Mouse (Mus musculus): ENCODE results near the gene Traf1. TPM values are rescaled to one million over a fixed set of nuclear protein-coding genes. Genes with fewer than 3 reads are reported as not detected.

Traf1 gene
- polyA plus RNA-seq, 1 experiment from 2014 or later = 0.34 TPM

DNA sequence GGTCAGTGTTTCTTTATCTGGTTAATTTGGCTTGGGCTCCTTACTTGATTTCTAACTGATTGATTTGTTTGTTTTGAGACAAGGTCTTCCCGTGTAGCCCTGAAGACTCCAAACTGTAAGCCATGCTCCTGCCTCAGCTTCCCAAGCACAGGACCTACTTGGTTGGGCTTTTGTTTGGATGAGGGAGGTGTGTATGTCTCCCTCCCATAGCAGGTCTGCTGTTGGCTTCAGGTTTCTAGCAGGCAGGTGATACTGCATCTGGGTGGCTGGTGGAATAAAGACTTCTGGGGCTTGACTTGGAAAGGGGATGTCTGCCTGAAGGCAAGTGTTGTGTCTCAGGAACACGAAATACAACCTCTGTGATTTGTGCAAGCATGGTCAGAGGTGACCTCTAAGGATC is 639 bp upstream of the Traf1 start:
- no peaks in the 10 kb centered on the region for H3K27me3 ChIP-seq (ENCODE audit: control insufficient read depth, insufficient read depth, low read length)
- no peak overlapping the region for H3K4me2 ChIP-seq
- no peaks in the 10 kb centered on the region for H3K9me3 ChIP-seq (ENCODE audit: control insufficient read depth, low read length)
- no peak for DNase-seq (ENCODE audit: low spot score, missing footprints)
- WGBS = 77% methylated on average over 2 of the region's 2 CpGs
- no peak overlapping the region for H3K9ac ChIP-seq (ENCODE audit: low read length)
- H3K27ac ChIP-seq (ENCODE audit: low read depth, low read length) = no peak overlapping the region
- no peaks in the 10 kb centered on the region for H3K36me3 ChIP-seq (ENCODE audit: control insufficient read depth, insufficient read depth, low read length)
- no peaks in the 10 kb centered on the region for H3K4me1 ChIP-seq (ENCODE audit: control insufficient read depth, insufficient read depth, low read length)
- no peak for ATAC-seq (ENCODE audit: low FRiP score)
- no peak overlapping the region for H3K4me3 ChIP-seq (ENCODE audit: low read depth, low read length)

DNA sequence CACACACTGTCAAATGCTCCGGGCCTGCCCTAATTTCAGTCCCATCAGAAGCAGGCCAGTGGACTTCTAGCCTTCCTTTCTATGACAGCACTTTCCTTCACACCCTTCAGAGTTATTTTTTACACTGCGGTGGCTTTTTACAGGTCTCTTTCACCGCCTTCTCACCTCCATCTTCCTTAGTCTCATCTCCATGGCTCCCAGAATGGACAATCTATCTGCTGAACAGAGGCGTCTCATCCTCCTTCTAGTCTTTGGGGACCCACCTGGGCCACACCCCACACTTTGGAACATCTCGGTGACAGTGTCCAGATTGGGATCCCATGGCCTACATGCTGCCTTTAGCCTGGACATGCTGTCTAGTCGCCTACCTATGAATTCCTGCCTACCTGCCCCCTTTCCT is 606 bp downstream of the Traf1 start:
- Histone ChIP-seq H3K4me3 (ENCODE audit: low read depth, low read length) (no peak overlapping the region), H3K27me3 (ENCODE audit: control insufficient read depth, insufficient read depth, low read length) (no peaks in the 10 kb centered on the region), H3K4me1 (ENCODE audit: control insufficient read depth, insufficient read depth, low read length) (no peaks in the 10 kb centered on the region), H3K27ac (ENCODE audit: low read depth, low read length) (no peak overlapping the region), H3K4me2 (no peak overlapping the region; the same call in 1 of the 2 replicates), H3K9me3 (ENCODE audit: control insufficient read depth, low read length) (no peaks in the 10 kb centered on the region), H3K9ac (ENCODE audit: low read length) (no peak overlapping the region), H3K36me3 (ENCODE audit: control insufficient read depth, insufficient read depth, low read length) (no peaks in the 10 kb centered on the region)
- WGBS = 76% methylated on average over 6 of the region's 6 CpGs
- no peak for ATAC-seq (ENCODE audit: low FRiP score)
- no peak for DNase-seq (ENCODE audit: low spot score, missing footprints)

DNA sequence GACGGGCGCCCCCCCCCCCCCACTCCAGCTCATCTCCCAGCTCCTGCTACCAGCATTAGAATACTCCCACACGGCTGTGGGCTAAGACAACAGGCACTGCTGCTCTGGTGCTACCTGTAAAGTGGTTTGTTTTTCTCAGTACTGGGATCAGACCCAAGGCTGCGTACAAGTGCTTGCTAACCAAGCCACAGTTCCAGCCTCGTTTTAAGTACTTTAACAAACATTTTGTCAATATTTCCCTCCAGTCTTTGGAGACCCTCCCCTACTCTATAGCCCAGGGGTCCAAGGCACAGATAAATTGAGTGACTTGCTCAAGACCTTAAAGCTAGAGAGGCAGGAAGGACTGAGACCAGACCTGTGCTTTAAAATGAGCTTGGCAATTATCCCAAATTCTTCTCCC is 1.1 kb downstream of the Traf1 start:
- ATAC-seq (ENCODE audit: low FRiP score) = no peak
- H3K36me3 ChIP-seq (ENCODE audit: control insufficient read depth, insufficient read depth, low read length) = no peaks in the 10 kb centered on the region
- DNase-seq (ENCODE audit: low spot score, missing footprints) = no peak
- 78% methylated on average over 5 of the region's 5 CpGs for WGBS
- no peak overlapping the region for H3K4me2 ChIP-seq
- H3K27ac ChIP-seq (ENCODE audit: low read depth, low read length) = no peak overlapping the region
- no peaks in the 10 kb centered on the region for H3K9me3 ChIP-seq (ENCODE audit: control insufficient read depth, low read length)
- H3K9ac ChIP-seq (ENCODE audit: low read length) = no peak overlapping the region
- no peak overlapping the region for H3K4me3 ChIP-seq (ENCODE audit: low read depth, low read length)
- no peaks in the 10 kb centered on the region for H3K4me1 ChIP-seq (ENCODE audit: control insufficient read depth, insufficient read depth, low read length)
- H3K27me3 ChIP-seq (ENCODE audit: control insufficient read depth, insufficient read depth, low read length) = no peaks in the 10 kb centered on the region

DNA sequence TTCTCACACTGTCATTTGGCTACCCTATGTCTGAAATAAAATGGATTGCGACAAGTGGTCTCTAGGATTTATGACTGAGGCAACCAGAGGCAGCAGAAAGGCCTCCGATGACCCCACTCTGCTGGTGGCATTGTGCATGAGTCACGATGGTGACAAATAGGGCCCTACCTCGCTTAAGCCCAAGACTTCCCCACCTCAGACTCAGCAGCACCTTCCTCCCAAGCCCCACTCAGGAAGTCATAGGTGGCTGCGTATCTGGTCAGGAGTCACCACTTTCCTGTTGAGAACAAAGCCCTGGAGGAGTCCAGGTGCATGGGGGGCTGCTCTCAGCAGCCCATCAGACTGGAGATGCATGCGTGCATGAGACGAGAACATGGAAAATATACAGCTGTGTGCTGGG is 3.0 kb downstream of the Traf1 start:
- Histone ChIP-seq H3K27me3 (ENCODE audit: control insufficient read depth, insufficient read depth, low read length) (no peaks in the 10 kb centered on the region), H3K4me2 (no peak overlapping the region), H3K4me3 (ENCODE audit: low read depth, low read length) (no peak overlapping the region), H3K4me1 (ENCODE audit: control insufficient read depth, insufficient read depth, low read length) (no peaks in the 10 kb centered on the region), H3K9ac (ENCODE audit: low read length) (no peak overlapping the region), H3K36me3 (ENCODE audit: control insufficient read depth, insufficient read depth, low read length) (no peaks in the 10 kb centered on the region), H3K9me3 (ENCODE audit: control insufficient read depth, low read length) (no peaks in the 10 kb centered on the region), H3K27ac (ENCODE audit: low read depth, low read length) (no peak overlapping the region)
- DNase-seq (ENCODE audit: low spot score, missing footprints) = no peak
- 93% methylated on average over 7 of the region's 7 CpGs for WGBS
- ATAC-seq (ENCODE audit: low FRiP score) = no peak

DNA sequence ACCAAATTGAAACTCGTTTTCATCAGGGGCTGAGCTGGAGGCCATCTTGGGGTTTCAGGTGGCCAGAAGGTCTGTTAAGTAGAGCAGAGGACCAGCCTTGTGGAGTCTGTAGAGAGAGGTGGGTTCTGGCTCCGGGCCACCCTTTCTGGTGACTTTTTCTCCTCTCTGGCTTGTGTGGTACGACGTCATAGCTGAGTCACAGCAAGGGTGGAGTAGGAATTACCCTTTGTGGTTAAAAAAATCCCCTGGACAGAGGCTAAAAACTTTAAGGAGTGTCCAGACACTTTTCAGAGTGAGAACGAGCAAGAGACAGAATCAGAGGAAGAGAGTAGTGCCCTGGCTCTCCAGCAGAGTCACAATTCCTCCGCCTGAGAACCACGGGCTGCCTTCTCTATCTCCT is 3.5 kb downstream of the Traf1 start:
- peak; percentile 2 for DNase-seq (ENCODE audit: low spot score, missing footprints)
- 77% methylated on average over 7 of the region's 7 CpGs for WGBS
- Histone ChIP-seq H3K4me2 (no peak overlapping the region), H3K4me1 (ENCODE audit: control insufficient read depth, insufficient read depth, low read length) (no peaks in the 10 kb centered on the region), H3K9me3 (ENCODE audit: control insufficient read depth, low read length) (no peaks in the 10 kb centered on the region), H3K4me3 (ENCODE audit: low read depth, low read length) (no peak overlapping the region), H3K27me3 (ENCODE audit: control insufficient read depth, insufficient read depth, low read length) (no peaks in the 10 kb centered on the region), H3K9ac (ENCODE audit: low read length) (no peak overlapping the region), H3K36me3 (ENCODE audit: control insufficient read depth, insufficient read depth, low read length) (no peaks in the 10 kb centered on the region), H3K27ac (ENCODE audit: low read depth, low read length) (no peak overlapping the region)
- no peak for ATAC-seq (ENCODE audit: low FRiP score)

DNA sequence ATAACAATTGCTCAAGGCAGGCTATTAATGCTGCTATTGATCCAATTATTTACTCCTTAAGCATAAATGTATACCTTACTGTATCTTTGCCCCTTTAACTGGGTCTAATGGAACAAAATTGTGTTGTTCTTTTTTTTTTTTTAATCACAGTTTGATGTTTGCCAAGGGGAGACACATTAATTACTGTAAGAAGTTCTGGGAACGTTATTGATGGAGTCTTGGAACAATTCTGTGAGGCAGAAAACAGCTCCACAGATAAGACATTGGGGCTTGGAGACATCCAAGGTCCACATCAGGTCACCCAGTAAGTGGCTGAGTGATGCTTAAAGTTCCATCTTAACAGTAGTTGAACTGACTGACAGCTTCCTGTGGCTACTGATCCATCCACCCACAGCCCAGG is 4.2 kb downstream of the Traf1 start:
- H3K27ac ChIP-seq (ENCODE audit: low read depth, low read length) = no peak overlapping the region
- H3K4me1 ChIP-seq (ENCODE audit: control insufficient read depth, insufficient read depth, low read length) = no peaks in the 10 kb centered on the region
- no peak for DNase-seq (ENCODE audit: low spot score, missing footprints)
- H3K9me3 ChIP-seq (ENCODE audit: control insufficient read depth, low read length) = no peaks in the 10 kb centered on the region
- H3K4me2 ChIP-seq = no peak overlapping the region
- ATAC-seq (ENCODE audit: low FRiP score) = no peak
- no peak overlapping the region for H3K4me3 ChIP-seq (ENCODE audit: low read depth, low read length)
- H3K36me3 ChIP-seq (ENCODE audit: control insufficient read depth, insufficient read depth, low read length) = no peaks in the 10 kb centered on the region
- H3K9ac ChIP-seq (ENCODE audit: low read length) = no peak overlapping the region
- H3K27me3 ChIP-seq (ENCODE audit: control insufficient read depth, insufficient read depth, low read length) = no peaks in the 10 kb centered on the region
- WGBS = 81% methylated on average over 1 of the region's 1 CpGs

DNA sequence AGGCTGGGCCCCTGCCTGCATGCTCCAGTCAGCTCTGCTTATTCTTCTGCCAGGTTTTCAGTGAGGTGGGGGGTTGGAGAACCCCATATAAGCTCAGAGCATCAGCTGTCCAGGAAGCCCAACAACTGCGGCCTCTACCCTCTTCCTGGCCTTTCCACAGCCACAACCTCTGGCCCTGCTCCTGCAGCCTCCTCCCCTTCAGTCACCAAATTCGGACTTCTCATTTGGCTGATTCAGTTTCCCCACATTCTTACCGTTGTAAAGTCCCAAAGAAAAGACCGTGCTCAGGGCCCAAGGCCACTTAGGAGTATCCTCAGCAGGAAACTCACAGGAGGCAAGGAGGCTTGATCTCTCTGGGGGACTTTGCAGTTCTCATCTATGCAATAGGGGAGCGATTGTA is 4.6 kb downstream of the Traf1 start:
- 54% methylated on average over 5 of the region's 5 CpGs for WGBS
- Histone ChIP-seq H3K27ac (ENCODE audit: low read depth, low read length) (no peak overlapping the region), H3K4me3 (ENCODE audit: low read depth, low read length) (no peak overlapping the region), H3K9ac (ENCODE audit: low read length) (no peak overlapping the region), H3K9me3 (ENCODE audit: control insufficient read depth, low read length) (no peaks in the 10 kb centered on the region), H3K27me3 (ENCODE audit: control insufficient read depth, insufficient read depth, low read length) (no peaks in the 10 kb centered on the region), H3K36me3 (ENCODE audit: control insufficient read depth, insufficient read depth, low read length) (no peaks in the 10 kb centered on the region), H3K4me1 (ENCODE audit: control insufficient read depth, insufficient read depth, low read length) (no peaks in the 10 kb centered on the region), H3K4me2 (no peak overlapping the region)
- no peak for DNase-seq (ENCODE audit: low spot score, missing footprints)
- ATAC-seq (ENCODE audit: low FRiP score) = no peak

DNA sequence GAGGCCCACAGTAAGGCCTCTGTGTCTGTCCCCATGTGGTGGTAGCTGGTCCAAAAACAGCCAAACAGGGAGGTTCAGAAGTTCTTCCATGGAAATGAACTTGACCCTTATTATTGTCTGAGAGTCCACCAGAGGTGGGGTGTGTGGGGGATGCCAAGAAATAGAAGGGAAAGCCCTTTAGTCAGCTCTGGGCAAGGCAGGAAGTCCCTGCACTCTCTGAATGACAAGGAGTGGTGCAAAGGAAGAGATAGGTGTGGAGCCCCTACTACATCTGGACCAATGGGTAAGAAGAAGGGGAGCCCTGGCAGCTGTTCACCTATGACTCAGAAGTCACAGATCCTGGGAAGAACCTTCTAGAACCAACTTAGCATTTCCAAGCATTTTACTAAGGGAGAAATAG is 7.2 kb downstream of the Traf1 start:
- no peaks in the 10 kb centered on the region for H3K36me3 ChIP-seq (ENCODE audit: control insufficient read depth, insufficient read depth, low read length)
- no peak overlapping the region for H3K4me3 ChIP-seq (ENCODE audit: low read depth, low read length)
- H3K9me3 ChIP-seq (ENCODE audit: control insufficient read depth, low read length) = no peaks in the 10 kb centered on the region
- no peak for ATAC-seq (ENCODE audit: low FRiP score)
- no peak for DNase-seq (ENCODE audit: low spot score, missing footprints)
- no peaks in the 10 kb centered on the region for H3K4me1 ChIP-seq (ENCODE audit: control insufficient read depth, insufficient read depth, low read length)
- no peak overlapping the region for H3K9ac ChIP-seq (ENCODE audit: low read length)
- H3K27me3 ChIP-seq (ENCODE audit: control insufficient read depth, insufficient read depth, low read length) = no peaks in the 10 kb centered on the region
- no peak overlapping the region for H3K27ac ChIP-seq (ENCODE audit: low read depth, low read length)
- no peak overlapping the region for H3K4me2 ChIP-seq

DNA sequence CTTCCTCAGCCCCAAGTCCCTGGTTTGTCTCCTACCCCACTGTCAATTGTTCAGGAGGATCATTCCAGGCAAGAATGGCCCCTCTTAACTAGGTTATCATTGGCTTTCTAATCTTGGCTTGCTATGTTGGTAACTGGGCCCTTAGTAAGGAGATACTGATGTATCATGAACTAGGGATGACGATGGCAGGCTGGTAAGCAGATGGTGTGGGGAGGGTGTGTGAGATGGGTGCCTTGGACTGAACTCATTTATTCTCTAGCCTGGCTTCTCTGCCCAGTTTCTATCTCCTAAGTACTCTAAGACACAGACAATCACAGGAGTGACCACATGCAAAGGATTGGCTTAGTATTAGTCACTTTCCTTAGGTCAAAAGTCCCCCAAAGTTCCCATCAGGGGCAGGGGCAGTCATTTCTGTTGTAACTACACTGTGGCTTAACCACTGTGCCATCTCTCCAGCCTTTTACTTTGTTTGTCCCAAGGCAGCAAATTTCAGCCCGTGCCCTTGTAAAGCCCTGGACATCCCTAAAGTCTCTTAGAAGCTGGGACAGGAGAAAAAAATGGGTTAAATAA is 7.9 kb downstream of the Traf1 start:
- H3K4me1 ChIP-seq (ENCODE audit: control insufficient read depth, insufficient read depth, low read length) = no peaks in the 10 kb centered on the region
- H3K36me3 ChIP-seq (ENCODE audit: control insufficient read depth, insufficient read depth, low read length) = no peaks in the 10 kb centered on the region
- H3K4me2 ChIP-seq = no peak overlapping the region
- no peaks in the 10 kb centered on the region for H3K27me3 ChIP-seq (ENCODE audit: control insufficient read depth, insufficient read depth, low read length)
- H3K27ac ChIP-seq (ENCODE audit: low read depth, low read length) = no peak overlapping the region
- ATAC-seq (ENCODE audit: low FRiP score) (no peak), DNase-seq (ENCODE audit: low spot score, missing footprints) (no peak)
- no peaks in the 10 kb centered on the region for H3K9me3 ChIP-seq (ENCODE audit: control insufficient read depth, low read length)
- no peak overlapping the region for H3K9ac ChIP-seq (ENCODE audit: low read length)
- 81% methylated on average over 2 of the region's 2 CpGs for WGBS
- H3K4me3 ChIP-seq (ENCODE audit: low read depth, low read length) = no peak overlapping the region

DNA sequence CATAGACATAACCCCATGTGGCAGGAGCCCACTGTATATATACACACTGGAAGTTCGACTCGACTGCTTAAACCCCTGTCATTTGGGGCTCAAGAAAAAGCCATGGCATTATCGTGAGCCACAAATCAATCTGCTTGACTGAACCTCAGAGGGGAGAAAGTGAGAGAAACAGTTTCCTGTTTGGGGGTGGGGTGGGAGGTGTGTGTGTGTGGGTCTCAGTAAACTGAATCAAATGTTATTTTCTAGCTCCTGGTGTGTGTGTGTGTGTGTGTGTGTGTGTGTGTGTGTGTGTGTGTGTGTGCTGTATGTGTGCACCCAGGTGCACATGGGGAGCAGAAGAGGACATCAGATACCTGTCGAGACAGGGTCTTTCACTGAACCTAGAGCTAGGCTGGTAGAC is 8.6 kb downstream of the Traf1 start:
- H3K4me2 ChIP-seq = no peak overlapping the region
- H3K4me3 ChIP-seq (ENCODE audit: low read depth, low read length) = no peak overlapping the region
- no peaks in the 10 kb centered on the region for H3K4me1 ChIP-seq (ENCODE audit: control insufficient read depth, insufficient read depth, low read length)
- no peak for DNase-seq (ENCODE audit: low spot score, missing footprints)
- H3K9ac ChIP-seq (ENCODE audit: low read length) = no peak overlapping the region
- ATAC-seq (ENCODE audit: low FRiP score) = no peak
- no peaks in the 10 kb centered on the region for H3K36me3 ChIP-seq (ENCODE audit: control insufficient read depth, insufficient read depth, low read length)
- no peaks in the 10 kb centered on the region for H3K27me3 ChIP-seq (ENCODE audit: control insufficient read depth, insufficient read depth, low read length)
- 75% methylated on average over 4 of the region's 4 CpGs for WGBS
- H3K9me3 ChIP-seq (ENCODE audit: control insufficient read depth, low read length) = no peaks in the 10 kb centered on the region
- no peak overlapping the region for H3K27ac ChIP-seq (ENCODE audit: low read depth, low read length)

Data from midbrain, embryonic 11.5 days (tissue).